Mouse (Mus musculus) leukemia stem cell, adult 10-12 weeks (primary cell): ENCODE measurements around the gene 1110065P20Rik. TPM values are rescaled to one million over a fixed set of nuclear protein-coding genes. Genes with fewer than 3 reads are reported as not detected.

Experiments used
- polyA plus RNA-seq: library from polyadenylated mRNA; stranded (reverse); fragments of >175 nt; gene quantifications from 2 replicates; pipeline ENCODE4 v1.2.3, GENCODE M21; 2012; ENCODE audit warnings: low replicate concordance

1110065P20Rik gene
- polyA plus RNA-seq = 16.5 and 22.6 TPM in 2 replicates

DNA sequence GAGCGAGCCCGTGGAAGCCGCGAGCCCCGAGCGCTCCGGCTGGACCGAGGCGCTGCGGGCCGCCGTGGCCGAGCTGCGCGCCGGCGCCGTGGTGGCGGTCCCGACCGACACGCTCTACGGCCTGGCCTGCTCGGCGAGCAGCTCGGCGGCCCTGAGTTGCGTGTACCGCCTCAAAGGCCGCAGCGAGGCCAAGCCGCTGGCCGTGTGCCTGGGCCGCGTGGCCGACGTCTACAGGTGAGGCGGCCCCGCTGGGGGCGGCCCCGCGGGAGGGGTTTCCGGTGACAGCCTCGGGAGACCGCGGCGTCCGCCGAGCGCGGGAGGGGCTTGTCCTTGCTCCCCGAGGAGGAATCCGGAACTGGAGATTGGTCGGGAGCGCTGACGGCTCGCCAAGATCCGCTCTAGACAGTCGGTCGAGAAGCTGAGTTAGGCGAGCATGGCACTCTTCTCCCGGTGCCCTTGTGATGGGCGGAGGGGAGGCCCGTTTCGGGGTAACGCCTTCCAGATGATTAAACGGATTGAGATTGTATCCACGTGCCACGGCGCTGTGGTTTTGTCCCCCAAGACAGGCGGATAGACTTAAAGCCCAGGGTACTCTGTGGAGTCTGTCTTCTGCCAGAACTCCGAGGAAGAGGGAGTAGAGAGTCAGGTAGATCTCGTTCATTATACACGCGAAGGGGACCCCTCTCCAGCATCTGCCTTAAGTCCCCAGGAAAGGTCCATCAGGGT, at the start of gene 1110065P20Rik:
TSS of gene 1110065P20Rik (minus strand) at position 264 of the 726 bp plus-strand sequence.

DNA sequence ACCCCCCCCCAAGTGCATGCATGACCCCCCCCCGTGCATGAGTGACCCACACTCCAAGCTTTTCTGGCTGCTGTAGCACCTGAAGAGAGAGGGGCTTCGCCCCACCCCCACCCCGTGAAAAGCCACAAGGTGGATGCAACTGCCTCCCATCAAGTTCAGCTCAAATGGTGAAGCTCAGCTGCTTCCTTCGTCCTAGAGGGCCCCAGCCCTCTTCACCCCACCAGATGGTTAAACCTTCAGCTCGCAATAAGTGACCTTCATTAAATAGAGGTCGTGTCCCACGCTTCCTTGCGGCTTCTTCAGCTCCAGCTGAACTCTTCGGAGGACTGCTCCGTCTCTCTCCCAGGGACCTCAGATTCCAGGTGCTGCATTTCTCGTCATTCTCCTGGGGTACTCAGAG, 29.6 kb upstream of the 1110065P20Rik start, which contains the start of gene Epha10:
TSS of gene Epha10 (plus strand) at position 301 of the 400 bp plus-strand sequence.

GRCm38 (mm10) chr4:124861283-124862188, 10.5 kb upstream of the 1110065P20Rik start, which contains the start of gene Maneal:
Maneal (minus strand) TSS chr4:124862171.

DNA sequence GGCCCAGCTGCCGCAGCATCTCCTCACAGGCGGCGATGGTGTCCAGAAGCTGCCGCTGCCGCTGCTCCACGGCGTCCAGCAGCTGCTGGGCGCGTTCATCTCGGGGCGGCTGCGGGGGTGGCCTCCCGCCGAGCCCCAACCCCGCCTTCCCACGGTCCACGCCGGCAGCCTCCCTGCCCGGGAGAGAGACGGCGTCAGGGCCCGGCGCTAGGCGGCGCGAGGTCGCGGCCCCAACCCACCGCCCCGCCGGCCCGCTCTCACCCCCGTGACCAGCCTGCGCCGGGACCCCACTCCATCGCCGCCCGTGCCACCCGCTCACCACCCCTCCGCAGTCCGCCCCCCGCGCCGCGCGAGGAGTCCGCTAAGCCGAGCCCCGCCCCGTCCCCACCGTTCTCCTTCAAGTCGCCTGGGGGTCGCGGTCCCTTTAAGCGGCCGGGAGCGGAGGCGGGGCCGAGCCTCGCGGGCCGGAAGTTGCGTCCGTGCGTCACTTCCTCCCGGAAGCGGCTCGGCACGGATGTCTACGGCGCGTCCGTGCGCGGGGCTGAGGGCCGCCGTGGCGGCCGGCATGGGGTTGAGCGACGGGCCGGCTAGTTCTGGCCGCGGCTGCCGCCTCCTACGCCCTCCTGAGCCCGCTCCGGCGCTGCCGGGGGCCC, 609 bp downstream of the 1110065P20Rik start, which contains the start of gene Yrdc:
TSS of gene Yrdc (plus strand) at position 419 of the 653 bp plus-strand sequence.

GRCm38 (mm10) chr4:124801552-124802308, 49.3 kb downstream of the 1110065P20Rik start, which contains the start of gene Mtf1:
Mtf1 (plus strand) TSS chr4:124802104.

Other genes with a start within 250 kb of the 1110065P20Rik start
- not detected in 2 replicates for gene 3100002H09Rik, start 240.4 kb downstream of the 1110065P20Rik start, polyA plus RNA-seq
- 0.07 TPM in 1 of 2 replicates, not detected in the other for gene Pou3f1, start 194.4 kb downstream of the 1110065P20Rik start, polyA plus RNA-seq
- 2.0 and 5.7 TPM in 2 replicates for gene Utp11, start 157.6 kb downstream of the 1110065P20Rik start, polyA plus RNA-seq
- 4.7 and 5.2 TPM in 2 replicates for gene Fhl3, start 150.5 kb downstream of the 1110065P20Rik start, polyA plus RNA-seq
- 12.2 and 18.6 TPM in 2 replicates for gene Sf3a3, start 136.4 kb downstream of the 1110065P20Rik start, polyA plus RNA-seq
- gene Inpp5b, start 109.3 kb downstream of the 1110065P20Rik start, polyA plus RNA-seq = 13.6 and 14.0 TPM in 2 replicates
- 20.5 and 27.9 TPM in 2 replicates for gene Mtf1, start 49.1 kb downstream of the 1110065P20Rik start, polyA plus RNA-seq
- gene Yrdc, start 517 bp downstream of the 1110065P20Rik start, polyA plus RNA-seq = 15.5 and 19.7 TPM in 2 replicates
- 0.06 TPM in 2 replicates for gene Maneal, start 11.0 kb upstream of the 1110065P20Rik start, polyA plus RNA-seq
- not detected in 2 replicates for gene Epha10, start 29.7 kb upstream of the 1110065P20Rik start, polyA plus RNA-seq
- 1.1 and 4.2 TPM in 2 replicates for gene 9930104L06Rik, start 85.9 kb upstream of the 1110065P20Rik start, polyA plus RNA-seq
- gene Cdca8, start 88.1 kb upstream of the 1110065P20Rik start, polyA plus RNA-seq = 99.6 and 162 TPM in 2 replicates
- gene Rspo1, start 135.2 kb upstream of the 1110065P20Rik start, polyA plus RNA-seq = 0.37 TPM in 1 of 2 replicates, not detected in the other
- 11.9 and 46.5 TPM in 2 replicates for gene Gnl2, start 165.4 kb upstream of the 1110065P20Rik start, polyA plus RNA-seq
- gene Dnali1, start 214.5 kb upstream of the 1110065P20Rik start, polyA plus RNA-seq = not detected in 2 replicates
- gene Snip1, start 215.5 kb upstream of the 1110065P20Rik start, polyA plus RNA-seq = 15.3 and 28.8 TPM in 2 replicates
- gene Meaf6, start 233.9 kb upstream of the 1110065P20Rik start, polyA plus RNA-seq = 35.3 and 48.2 TPM in 2 replicates